Mouse (Mus musculus) CH12.LX (cell line): ENCODE measurements around the gene Gjd3. TPM values are rescaled to one million over a fixed set of nuclear protein-coding genes. Genes with fewer than 3 reads are reported as not detected.

Source experiments
- DNase-seq: peaks from one replicate; pipeline ENCODE4 v3.0.0-alpha.2; 2013; ENCODE audit errors: extremely low read depth
- H3K27ac ChIP-seq: 2 replicates; pipeline ENCODE4 v1.5.1; 2012; ENCODE audit warnings: low read depth, mild to moderate bottlenecking, control low read depth, moderate library complexity; ENCODE audit not compliant: insufficient read depth
- H3K27me3 ChIP-seq: replicated peaks from 2 replicates; pipeline ENCODE3; 2012; ENCODE audit warnings: inconsistent platforms
- H3K36me3 ChIP-seq, 2 experiments: replicated peaks in 1 of 2; 2 replicates each; pipeline versions ENCODE3 to v1.6.1; 2012; ENCODE audit warnings: inconsistent platforms in 1 of 2, low read length in 1 of 2, mild to moderate bottlenecking in 1 of 2, mixed read lengths in 1 of 2, moderate library complexity in 1 of 2; ENCODE audit not compliant: control insufficient read depth in 1 of 2, insufficient read depth in 1 of 2
- H3K4me1 ChIP-seq, 2 experiments: 2 replicates each; pipeline ENCODE4 v1.6.1; 2012; ENCODE audit warnings: inconsistent platforms in 1 of 2, moderate library complexity in 1 of 2; ENCODE audit not compliant: insufficient read depth in 2 of 2, control insufficient read depth in 1 of 2
- H3K4me2 ChIP-seq: 2 replicates; pipeline ENCODE4 v1.6.1; 2012; ENCODE audit warnings: low read depth, mild to moderate bottlenecking, control low read depth; ENCODE audit not compliant: poor library complexity, insufficient read depth, severe bottlenecking
- H3K4me3 ChIP-seq, 3 experiments: fragments of 150-350 bp in 1 of 3; sonication (generic) in 1 of 3; replicated peaks in 1 of 3; 2 replicates each; pipeline versions ENCODE3 to v1.5.1; 2011 to 2012; ENCODE audit warnings: low read depth in 2 of 3, low read length in 2 of 3, mild to moderate bottlenecking in 2 of 3, moderate library complexity in 2 of 3, control low read depth in 1 of 3, improper control_type of control experiment in 1 of 3, inconsistent platforms in 1 of 3, mixed read lengths in 1 of 3; ENCODE audit not compliant: poor library complexity in 1 of 3
- H3K79me2 ChIP-seq: replicated peaks from 2 replicates; pipeline ENCODE4 v1.6.1; 2012; ENCODE audit warnings: mild to moderate bottlenecking, moderate library complexity; ENCODE audit not compliant: control insufficient read depth, poor library complexity, insufficient read depth, severe bottlenecking; ENCODE audit errors: extremely low read depth
- H3K9ac ChIP-seq: 2 replicates; pipeline ENCODE4 v1.6.1; 2012; ENCODE audit warnings: low read depth, mild to moderate bottlenecking, control low read depth, moderate library complexity; ENCODE audit not compliant: insufficient read depth
- H3K9me3 ChIP-seq: replicated peaks from 2 replicates; pipeline ENCODE3; 2012; ENCODE audit warnings: low read length, inconsistent platforms, mixed read lengths
- BHLHE40 ChIP-seq: IDR thresholded peaks from 2 replicates; pipeline ENCODE4 v1.6.1; 2011; ENCODE audit warnings: mild to moderate bottlenecking, low read depth, low read length, improper control_type of control experiment
- ETS1 ChIP-seq: conservative IDR thresholded peaks from 2 replicates; pipeline ENCODE4 v1.6.1; 2012; ENCODE audit warnings: low read depth, mild to moderate bottlenecking, inconsistent platforms, low read length, improper control_type of control experiment, moderate library complexity
- MAFK ChIP-seq: IDR thresholded peaks from 2 replicates; pipeline ENCODE4 v1.6.1; 2011; ENCODE audit warnings: low read length, improper control_type of control experiment; ENCODE audit not compliant: insufficient replicate concordance
- NELFE ChIP-seq: IDR thresholded peaks from 2 replicates; pipeline ENCODE4 v1.6.1; 2011; ENCODE audit warnings: low read depth, low read length, improper control_type of control experiment
- RCOR1 ChIP-seq: conservative IDR thresholded peaks from 2 replicates; pipeline ENCODE4 v1.6.1; 2012; ENCODE audit warnings: low read depth, mild to moderate bottlenecking, inconsistent platforms, low read length, improper control_type of control experiment
- SIN3A ChIP-seq: IDR thresholded peaks from 2 replicates; pipeline ENCODE4 v1.6.1; 2012; ENCODE audit warnings: low read length, improper control_type of control experiment, inconsistent platforms
- SMC3 ChIP-seq: IDR thresholded peaks from 2 replicates; pipeline ENCODE4 v1.6.1; 2011; ENCODE audit warnings: low read depth, low read length, improper control_type of control experiment
- USF1 ChIP-seq: IDR thresholded peaks from 2 replicates; pipeline ENCODE4 v1.6.1; 2014; ENCODE audit warnings: low read depth, mild to moderate bottlenecking, inconsistent platforms, low read length, improper control_type of control experiment
- ZKSCAN1 ChIP-seq: IDR thresholded peaks from 2 replicates; pipeline ENCODE4 v1.6.1; 2012; ENCODE audit warnings: low read depth, inconsistent platforms, low read length, improper control_type of control experiment, borderline replicate concordance
- ZMIZ1 ChIP-seq: IDR thresholded peaks from 2 replicates; pipeline ENCODE4 v1.6.1; 2012; ENCODE audit warnings: low read depth, mild to moderate bottlenecking, inconsistent platforms, low read length, improper control_type of control experiment
- dilution Hi-C: fragments of 300-500 bp; cut with MboI; formaldehyde crosslinking; loops from 2 replicates; pipeline ENCODE4 v1.14.3; 2020; ENCODE audit warnings: low sequenced_read_pairs; ENCODE audit not compliant: extremely low pct_unique_long_range_greater_than_20kb, extremely low pct_ligation_motif_present
- in situ Hi-C: fragments of 300-500 bp; cut with MboI; formaldehyde crosslinking; loops from 3 replicates; pipeline ENCODE4 v1.14.3; 2019; ENCODE audit warnings: low sequenced_read_pairs, low pct_ligation_motif_present, low pct_unique_long_range_greater_than_20kb, mixed read lengths
- polyA plus RNA-seq: library from polyadenylated mRNA; unstranded; fragments of >175 nt; gene quantifications from 2 replicates; pipeline ENCODE4 v1.2.1, GENCODE M21; 2012; ENCODE audit warnings: low read depth; ENCODE audit not compliant: insufficient read length
- total RNA-seq, 2 experiments: library from RNA; depleted of rRNA; stranded (reverse); fragments of 300-350 nt in 1 of 2; fragments of >200 nt in 1 of 2; gene quantifications; 2 replicates each; pipeline ENCODE4 v1.2.3; 2012 to 2014

Gjd3 gene
- total and polyA plus RNA-seq, 3 experiments: 0.47 TPM; not detected in 2

DNA sequence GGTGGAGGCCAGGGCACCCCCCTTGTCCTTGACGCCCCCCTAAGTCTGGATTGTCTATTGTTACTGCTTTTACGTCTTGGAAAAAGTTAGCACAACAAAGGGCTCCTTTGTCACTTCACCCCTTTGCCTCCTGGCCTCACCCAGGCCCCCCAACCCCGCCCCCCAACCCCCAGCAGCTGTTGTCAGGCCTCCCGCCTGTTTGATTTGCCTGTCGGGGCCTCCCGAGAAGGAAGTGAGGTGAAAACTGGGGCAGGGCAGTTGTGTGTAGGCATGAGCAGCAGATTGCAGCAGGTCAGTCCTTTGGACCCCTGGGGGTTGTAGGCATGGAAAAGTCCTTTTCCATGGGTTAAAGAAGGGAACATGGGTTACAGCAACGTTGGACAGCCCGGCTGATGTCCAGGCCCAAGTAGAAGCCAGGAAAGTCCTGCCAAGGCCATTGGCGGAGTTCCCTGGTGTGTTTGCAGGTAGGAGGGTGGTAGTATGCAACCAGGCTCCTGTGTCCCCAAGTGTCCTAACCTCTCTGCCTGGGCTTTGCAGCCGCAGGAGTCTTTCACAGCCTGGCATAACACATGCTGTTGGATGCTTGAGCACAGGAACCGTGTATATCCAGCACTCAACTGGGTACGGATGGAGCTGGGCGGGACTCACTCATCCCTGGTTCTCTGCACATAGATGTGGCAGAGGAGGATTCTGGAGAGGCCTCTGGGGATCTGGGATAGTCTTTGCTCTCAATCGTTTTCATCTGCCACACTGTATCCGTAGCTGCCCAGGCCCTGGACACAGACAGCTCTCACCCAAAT, 18.0 kb downstream of the Gjd3 start:
- TF ChIP-seq ETS1 (0 out of 2 replicates have a peak, but pooled peaks have one; percentile 11), NELFE (no peak), ZKSCAN1 (no peak), MAFK (no peak), BHLHE40 (0 out of 2 replicates have a peak, but pooled peaks have one; percentile 16), SIN3A (peak; percentile 51; the same call in 1 of the 2 replicates), RCOR1 (no peak)
- in situ Hi-C loops (no loop called here), dilution Hi-C loops (no loop called here)
- peak overlapping the region; percentile 45 for H3K9ac ChIP-seq
- peaks cover 37 to 87% of the 10 kb centered on the region in 2 experiments for H3K4me1 ChIP-seq
- peaks cover 24 to 56% of the 10 kb centered on the region in 2 experiments for H3K36me3 ChIP-seq
- DNase-seq: no peak
- H3K27ac ChIP-seq: peak overlapping the region; percentile 55
- peak overlapping the region; percentile 2 to 47 (median 43) for H3K4me3 ChIP-seq
- no peaks in the 10 kb centered on the region for H3K9me3 ChIP-seq
- H3K79me2 ChIP-seq: 0 out of 2 replicates have a peak, but pooled peaks cover 3% of the 10 kb centered on the region
- peak overlapping the region; percentile 90 for H3K4me2 ChIP-seq
- H3K27me3 ChIP-seq: no peaks in the 10 kb centered on the region

DNA sequence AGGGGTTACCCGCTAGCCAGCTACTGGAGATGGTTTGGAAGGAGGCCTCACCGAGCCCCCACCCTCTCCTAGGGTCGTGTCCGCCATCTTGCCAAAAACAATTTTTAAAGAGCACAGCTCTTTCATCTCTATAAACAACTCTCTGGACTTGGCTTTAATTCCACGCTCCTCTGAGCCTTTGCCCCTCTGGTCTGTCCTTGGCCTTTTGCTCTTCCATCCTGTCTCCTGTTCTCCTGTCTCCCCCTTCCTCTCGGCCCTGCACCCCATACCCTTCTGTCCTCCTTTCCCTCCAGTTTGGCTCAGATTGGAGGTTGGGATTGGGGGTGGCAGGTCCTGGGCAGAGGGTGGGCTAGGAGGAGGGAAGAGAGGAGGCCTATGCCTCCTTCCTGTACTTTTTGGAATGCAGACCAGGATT, 18.6 kb downstream of the Gjd3 start:
- in situ Hi-C loops: no loop called here
- Histone ChIP-seq H3K4me2 (peak overlapping the region; percentile 90), H3K9me3 (no peaks in the 10 kb centered on the region), H3K4me1 (peaks cover 35 to 85% of the 10 kb centered on the region in 2 experiments), H3K27me3 (no peaks in the 10 kb centered on the region), H3K4me3 (peak overlapping the region; percentile 4 to 43 (median 36)), H3K27ac (peak overlapping the region; percentile 55), H3K36me3 (peaks cover 21 to 56% of the 10 kb centered on the region in 2 experiments), H3K9ac (peak overlapping the region; percentile 45), H3K79me2 (0 out of 2 replicates have a peak, but pooled peaks cover 3% of the 10 kb centered on the region)
- TF ChIP-seq SMC3 (no peak), BHLHE40 (no peak), ZMIZ1 (no peak), USF1 (no peak)
- dilution Hi-C loops: no loop called here
- no peak for DNase-seq
